In the genomic region with DNA sequence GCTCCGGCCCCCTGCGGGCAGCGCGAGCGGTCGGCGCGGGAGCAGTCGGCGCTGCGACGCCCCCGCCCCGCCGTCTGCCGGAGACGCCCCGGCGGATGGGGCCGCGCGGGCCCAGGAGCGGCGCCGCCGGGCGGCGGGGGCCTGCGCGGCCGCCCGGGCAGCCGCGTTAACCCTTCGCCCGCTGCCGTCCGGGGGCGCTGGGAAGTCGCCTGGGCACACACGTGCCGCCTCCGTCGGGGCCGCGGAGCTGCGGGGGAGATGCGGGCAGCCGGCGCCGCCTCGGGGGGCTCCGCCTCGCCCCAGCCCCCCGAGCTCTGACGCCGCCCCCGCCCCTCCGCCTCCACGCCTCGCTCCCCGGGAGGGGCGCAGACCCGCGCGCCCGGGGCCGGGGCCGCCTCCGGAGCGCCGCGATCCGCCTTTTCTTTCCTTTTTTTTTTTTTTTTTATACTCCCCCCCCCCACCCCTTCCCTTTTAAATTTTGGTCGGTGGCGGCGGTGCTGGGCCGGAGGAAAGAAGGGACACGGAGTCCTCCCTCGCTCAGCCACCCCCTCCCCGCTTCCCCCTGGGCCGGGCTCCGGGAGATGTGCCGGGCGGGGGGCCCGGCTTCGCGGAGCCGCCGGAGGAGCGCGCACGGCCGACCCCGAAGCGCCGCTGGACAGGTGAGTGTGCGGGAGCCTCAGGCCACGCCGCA, we compare ENCODE assay signal across 8 mouse cellular contexts. TPM values are rescaled to one million over a fixed set of nuclear protein-coding genes. Genes with fewer than 3 reads are reported as not detected.
A peak's percentile ranks its signal among the peaks of the same experiment; 100 is the strongest.
DNase-seq lines count a peak whose midpoint lies in the region; ATAC-seq and TF ChIP-seq lines count a peak whose summit lies in the region.

No protein-coding gene starts in this region.

- TF ChIP-seq CTCF in heart, adult 2 months (IDR thresholded peaks at IDR 0.05), result no peak
- no peak for TF ChIP-seq CTCF in thymus, adult 2 months (IDR thresholded peaks at IDR 0.05; ENCODE audit: borderline replicate concordance, control insufficient read depth, extremely low read depth, insufficient read depth, low read length, poor library complexity)

- H3K4me1 ChIP-seq in heart, adult 2 months (ENCODE audit: control insufficient read depth, insufficient read depth, low read length), result no peaks in the 10 kb centered on the region; the same call in 1 of the 2 replicates
- H3K4me1 ChIP-seq in thymus, adult 2 months (replicated peaks; ENCODE audit: control insufficient read depth, insufficient read depth, low read length), result peaks cover 28% of the 10 kb centered on the region
- H3K4me1 ChIP-seq in hindbrain, embryonic 13.5 days (replicated peaks), result peaks cover 67% of the 10 kb centered on the region

- no peaks in the 10 kb centered on the region for H3K9me3 ChIP-seq in hindbrain, embryonic 13.5 days

- no peaks in the 10 kb centered on the region for H3K79me2 ChIP-seq in heart, adult 2 months (replicated peaks; ENCODE audit: control insufficient read depth, insufficient read depth, low read length)

- peak overlapping the region; percentile 65 for H3K4me3 ChIP-seq in heart, adult 2 months
- peak overlapping the region; percentile 50 for H3K4me3 ChIP-seq in thymus, adult 2 months (ENCODE audit: control insufficient read depth, insufficient read depth, low read length)
- H3K4me3 ChIP-seq in hindbrain, embryonic 13.5 days, result peak overlapping the region; percentile 96

- H3K27ac ChIP-seq in heart, adult 2 months, result peak overlapping the region; percentile 64; the same call in 1 of the 2 replicates
- no peak overlapping the region for H3K27ac ChIP-seq in thymus, adult 2 months (ENCODE audit: control insufficient read depth, insufficient read depth, low read length)
- H3K27ac ChIP-seq in hindbrain, embryonic 13.5 days, result peak overlapping the region; percentile 100

- no peak for ATAC-seq in hindbrain, embryonic 13.5 days (ENCODE audit: low FRiP score)

- DNase-seq in heart, adult 2 months, result no peak
- DNase-seq in heart, adult 9 months (ENCODE audit: low spot score in 2 of 2), result no peak
- no peak for DNase-seq in thymus, adult 2 months
- no peak for DNase-seq in thymus, postnatal 25 days
- DNase-seq in lung, postnatal 10 days, result peak; percentile 51
- no peak for DNase-seq in frontal cortex, postnatal 14 days (ENCODE audit: low spot score in 2 of 2)
- DNase-seq in spleen, postnatal 10 days (ENCODE audit: low spot score in 2 of 2), result no peak

- H3K36me3 ChIP-seq in heart, adult 2 months (ENCODE audit: control insufficient read depth, insufficient read depth, low read length), result no peaks in the 10 kb centered on the region
- no peaks in the 10 kb centered on the region for H3K36me3 ChIP-seq in thymus, adult 2 months (ENCODE audit: control insufficient read depth, insufficient read depth, low read length)
- H3K36me3 ChIP-seq in hindbrain, embryonic 13.5 days, result 0 out of 2 replicates have a peak, but pooled peaks cover 2% of the 10 kb centered on the region

- peak overlapping the region; percentile 91 for H3K9ac ChIP-seq in heart, adult 2 months (ENCODE audit: low read depth, low read length)
- H3K9ac ChIP-seq in hindbrain, embryonic 13.5 days, result peak overlapping the region; percentile 99

- peak overlapping the region; percentile 87 for H3K4me2 ChIP-seq in hindbrain, embryonic 13.5 days

- no peaks in the 10 kb centered on the region for H3K27me3 ChIP-seq in heart, adult 2 months (ENCODE audit: control insufficient read depth, insufficient read depth, low read length)
- no peaks in the 10 kb centered on the region for H3K27me3 ChIP-seq in thymus, adult 2 months (ENCODE audit: control insufficient read depth, insufficient read depth, low read length)
- H3K27me3 ChIP-seq in hindbrain, embryonic 13.5 days, result peaks cover 4% of the 10 kb centered on the region

- under 1% methylated on average over 84 of the region's 100 CpGs for WGBS in heart, adult 2 months
- under 1% methylated on average over 92 of the region's 100 CpGs for WGBS in thymus, adult 2 months
- 0% methylated on average over 37 of the region's 100 CpGs for WGBS in hindbrain, embryonic 13.5 days

- TF ChIP-seq POLR2A in heart, adult 2 months (IDR thresholded peaks at IDR 0.05; ENCODE audit: insufficient read depth, low read depth, low read length), result no peak
- no peak for TF ChIP-seq POLR2A in thymus, adult 2 months (IDR thresholded peaks at IDR 0.05; ENCODE audit: control insufficient read depth, extremely low read depth, insufficient read depth, low read length, poor library complexity)

- intact Hi-C loops in heart, adult 2 months (cut with DNase I), result no loop called here

- TF ChIP-seq EP300 in heart, adult 2 months (IDR thresholded peaks at IDR 0.05; ENCODE audit: insufficient read depth, low read depth, low read length), result no peak

RNA-seq across cellular contexts. Expression of a gene that starts 0.5 kb away (rescaled TPM):
- 10 to 100 TPM; 11.3 to 12.9 TPM for total RNA-seq in heart, adult 2 months (2021)
- 33.8 and 45.8 TPM in 2 replicates for polyA plus RNA-seq in heart, adult 2 months (2012; rRNA removed)
- polyA plus RNA-seq in thymus, adult 2 months (2012; rRNA removed), result 170 and 184 TPM in 2 replicates
- 47.9 and 49.3 TPM in 2 replicates for polyA plus RNA-seq in hindbrain, embryonic 13.5 days (2015; fragmentation: Nextera tagmentation; extraction: Ambion mirVana)

RNA-seq across cellular contexts. Expression of a gene that starts 54.6 kb away (rescaled TPM):
- 1 to 10 TPM; 1.3 to 1.7 TPM for total RNA-seq in heart, adult 2 months (2021)
- polyA plus RNA-seq in heart, adult 2 months (2012; rRNA removed), result 1.9 and 2.8 TPM in 2 replicates
- polyA plus RNA-seq in thymus, adult 2 months (2012; rRNA removed), result 0.75 and 1.1 TPM in 2 replicates
- 0.76 and 0.84 TPM in 2 replicates for polyA plus RNA-seq in hindbrain, embryonic 13.5 days (2015; fragmentation: Nextera tagmentation; extraction: Ambion mirVana)

RNA-seq across cellular contexts. Expression of a gene that starts 54.9 kb away (rescaled TPM):
- 1 to 10 TPM; 1.7 to 1.8 TPM for total RNA-seq in heart, adult 2 months (2021)
- 2.2 and 3.7 TPM in 2 replicates for polyA plus RNA-seq in heart, adult 2 months (2012; rRNA removed)
- 170 and 243 TPM in 2 replicates for polyA plus RNA-seq in thymus, adult 2 months (2012; rRNA removed)
- polyA plus RNA-seq in hindbrain, embryonic 13.5 days (2015; fragmentation: Nextera tagmentation; extraction: Ambion mirVana), result 14.0 and 15.8 TPM in 2 replicates

Comparison
In these comparisons a context has a peak if more than half of its experiments do, and no peak if none do; other contexts are left out.
1. RNA of a gene that starts 54.9 kb away (polyA plus RNA-seq): 170 to 243 TPM in thymus, adult 2 months; 14.0 to 15.8 TPM in hindbrain, embryonic 13.5 days and 2.2 to 3.7 TPM in heart, adult 2 months; every median in the first group is over 10 times any median in the second.
2. Peak in every context shown above with its lines, with median percentiles within 50 percentile points of each other: H3K4me3 ChIP-seq.